Mouse (Mus musculus) v-Abl transformed pro-B cells (cell line): ENCODE data around the gene Samsn1.

ENCODE experiments used
- in situ Hi-C, 2 experiments: fragments of 400-800 bp; cut with MboI; formaldehyde crosslinking; loops; one replicate each; pipeline ENCODE4 v1.15.1; 2025; ENCODE audit not compliant: unreplicated experiment in 2 of 2

Samsn1 gene

DNA sequence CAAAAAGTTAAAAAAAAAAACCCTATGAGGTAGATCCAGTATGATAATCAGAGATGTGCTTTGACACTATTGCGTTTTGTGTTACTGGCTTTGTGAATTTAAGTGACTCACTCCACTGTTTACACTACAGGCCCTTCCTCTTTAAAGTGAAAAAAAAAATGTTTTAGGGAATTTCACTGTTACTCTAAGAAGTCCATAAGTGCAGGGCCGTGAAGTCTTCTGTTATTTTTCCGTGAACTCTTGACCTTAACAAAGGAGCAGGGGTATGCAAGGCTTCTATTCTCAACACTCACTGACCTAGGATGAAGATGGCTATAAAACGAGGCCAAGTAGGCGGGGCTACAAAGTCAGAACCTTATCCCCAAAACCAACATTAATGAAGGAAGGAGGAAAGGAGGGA, 60.6 kb downstream of the Samsn1 start:
- in situ Hi-C loops: no loop called here

- in situ Hi-C loops: no loop called here
Observed at GRCm38 (mm10) chr16:75961036-75961435, 61.0 kb downstream of the Samsn1 start.

- in situ Hi-C loops: no loop called here
Observed at GRCm38 (mm10) chr16:75933357-75933756, 88.7 kb downstream of the Samsn1 start.

DNA sequence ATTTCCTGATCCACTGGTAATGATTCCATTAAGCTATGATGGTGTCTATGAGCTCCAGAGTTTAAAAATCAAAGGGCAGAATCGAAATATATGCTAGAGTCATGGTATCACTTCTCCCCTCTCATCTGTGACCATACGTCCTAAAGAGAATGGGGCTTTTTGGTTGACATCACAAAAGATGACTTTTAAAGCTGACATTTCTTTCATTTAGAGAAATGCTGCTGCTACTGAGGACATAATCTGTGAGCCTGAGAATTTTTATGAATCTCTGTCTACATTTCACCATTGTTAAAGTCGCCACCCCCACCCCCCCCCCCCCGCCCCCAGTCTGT, 91.9 kb downstream of the Samsn1 start:
- in situ Hi-C loops: no loop called here

DNA sequence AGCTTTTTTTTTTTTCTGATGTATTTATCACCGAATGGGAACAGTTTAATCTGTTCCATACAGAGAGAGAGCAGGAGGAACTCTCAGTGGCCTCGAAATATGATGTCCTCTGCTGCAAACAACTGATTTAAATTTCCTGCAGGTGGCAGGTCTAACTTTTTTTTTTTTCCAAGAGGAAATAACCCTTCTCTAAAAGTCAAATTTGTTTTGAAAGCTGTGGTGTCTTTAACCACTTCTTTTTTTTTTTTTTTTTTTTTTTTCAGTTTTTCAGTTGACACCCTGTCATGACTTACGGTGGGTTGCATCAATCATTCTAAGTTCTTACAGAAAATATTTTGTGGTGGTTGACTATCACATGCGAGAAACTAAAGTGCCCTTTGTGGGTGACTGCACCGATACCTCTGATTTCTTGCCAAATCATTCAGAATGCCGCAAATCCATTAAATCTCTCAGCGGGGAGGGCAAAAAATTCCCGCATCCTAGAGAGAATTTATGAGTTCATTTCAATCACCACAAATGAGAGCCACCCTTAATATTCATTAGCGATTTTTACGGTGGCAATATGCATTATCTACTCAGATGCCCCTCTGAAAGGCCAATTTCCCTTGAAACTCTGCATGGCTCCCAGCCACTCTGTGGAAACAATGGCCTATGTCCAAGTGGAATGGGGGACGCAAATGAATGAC, 92.4 kb downstream of the Samsn1 start:
- in situ Hi-C loops: no loop called here

GRCm38 (mm10) chr16:75926511-75926910, 95.6 kb downstream of the Samsn1 start:
- in situ Hi-C loops: no loop called here

GRCm38 (mm10) chr16:75920870-75921269, 101.2 kb downstream of the Samsn1 start:
- in situ Hi-C loops: loop anchor here (25.0 kb wide), 3 partner anchors 441 to 1091 kb away; partner anchors contain the start of genes Nrip1 (in 2 of the 2) and Usp25 (in 1 of the 2)

GRCm38 (mm10) chr16:75919298-75919697, 102.8 kb downstream of the Samsn1 start:
- in situ Hi-C loops: loop anchor here (10.0 to 25.0 kb wide), 4 partner anchors 86 to 1093 kb away; partner anchors contain the start of genes Nrip1 (in 2 of the 2) and Usp25 (in 1 of the 2)

DNA sequence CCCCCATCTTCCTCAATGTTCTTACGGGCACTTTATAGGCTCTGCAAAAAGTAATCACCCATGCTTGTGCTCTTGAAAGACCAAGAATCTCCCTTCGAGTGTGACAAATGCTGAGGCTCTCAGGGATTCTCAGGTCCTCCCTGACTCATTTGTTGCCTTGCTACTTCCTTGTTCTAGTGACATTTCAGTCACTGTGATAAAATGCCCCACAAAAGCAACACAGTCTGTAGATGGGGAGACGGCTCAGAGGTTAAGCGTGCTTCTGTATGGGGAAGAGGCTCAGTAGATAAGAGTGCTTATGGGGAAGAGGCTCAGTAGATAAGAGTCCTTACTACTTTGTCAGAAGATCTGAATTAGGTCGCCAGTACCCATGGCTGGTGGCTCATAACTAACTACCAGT, 104.4 kb downstream of the Samsn1 start:
- in situ Hi-C loops: loop anchor here (10.0 to 25.0 kb wide), 4 partner anchors 87 to 1095 kb away; partner anchors contain the start of genes Nrip1 (in 2 of the 2) and Usp25 (in 1 of the 2)

DNA sequence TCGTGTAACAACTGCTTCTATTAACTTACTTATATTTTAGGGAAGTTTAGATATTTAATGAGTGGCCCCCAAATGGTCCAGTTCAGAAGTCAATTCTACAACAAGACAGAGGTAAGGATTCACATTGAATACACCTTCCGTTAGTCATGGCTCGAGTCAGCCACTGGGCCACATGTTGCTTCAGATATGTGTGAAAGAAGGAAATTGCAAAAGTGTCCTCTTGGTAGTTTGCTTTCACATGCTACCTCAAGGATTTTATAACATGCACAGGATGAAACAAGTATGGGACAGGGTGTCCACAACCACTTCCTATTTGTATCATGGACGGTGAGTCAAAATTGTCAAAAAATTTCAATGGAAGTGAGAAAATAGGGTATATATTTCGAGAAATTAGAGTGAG, 110.0 kb downstream of the Samsn1 start:
- in situ Hi-C loops: loop anchor here (10.0 to 25.0 kb wide), 4 partner anchors 93 to 1100 kb away; partner anchors contain the start of genes Nrip1 (in 2 of the 2) and Usp25 (in 1 of the 2)

DNA sequence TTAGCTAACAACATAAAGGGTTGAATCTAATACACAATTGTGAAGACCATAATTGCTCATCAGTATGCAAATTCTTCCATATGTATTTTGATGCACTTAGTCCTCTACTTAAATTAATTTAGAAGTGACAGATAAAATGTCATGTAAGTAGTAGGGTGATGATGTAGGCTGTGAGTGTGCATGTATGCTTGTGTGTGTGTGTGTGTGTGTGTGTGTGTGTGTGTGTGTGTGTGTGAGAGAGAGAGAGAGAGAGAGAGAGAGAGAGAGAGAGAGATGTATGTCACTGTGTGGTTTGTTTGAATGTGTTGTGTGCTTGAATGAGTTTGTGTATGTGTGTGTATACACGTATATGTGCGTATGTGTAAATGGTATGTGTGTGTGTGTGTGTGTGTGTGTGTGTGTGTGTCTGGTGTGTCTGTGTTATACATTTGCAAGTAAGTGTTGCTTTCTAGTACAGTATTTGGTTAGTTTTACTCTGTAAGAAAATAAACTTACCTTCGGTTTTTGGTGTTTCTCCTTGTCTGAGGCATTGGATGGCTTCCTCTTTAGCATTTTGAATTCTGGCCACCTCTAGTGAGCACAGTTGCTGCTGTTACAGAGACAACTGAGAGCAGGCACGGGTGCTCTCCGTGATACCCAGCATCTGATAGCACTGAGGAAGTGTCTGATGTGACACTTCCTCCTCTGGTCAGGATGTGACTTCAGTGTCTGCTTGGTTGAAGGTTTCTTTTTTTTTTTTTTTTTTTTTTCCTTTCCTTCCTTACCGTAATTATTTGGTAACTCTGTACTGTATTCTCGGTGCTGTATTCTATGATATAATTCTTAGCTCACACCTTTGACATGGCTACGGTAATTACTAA, 113.2 kb downstream of the Samsn1 start:
- in situ Hi-C loops: loop anchor here (25.0 kb wide), 3 partner anchors 453 to 1103 kb away; partner anchors contain the start of genes Nrip1 (in 2 of the 2) and Usp25 (in 1 of the 2)

GRCm38 (mm10) chr16:75906790-75907189, 115.3 kb downstream of the Samsn1 start:
- in situ Hi-C loops: loop anchor here (25.0 kb wide), 3 partner anchors 456 to 1106 kb away; partner anchors contain the start of genes Nrip1 (in 2 of the 2) and Usp25 (in 1 of the 2)

- in situ Hi-C loops: loop anchor here (25.0 kb wide), 3 partner anchors 456 to 1106 kb away; partner anchors contain the start of genes Nrip1 (in 2 of the 2) and Usp25 (in 1 of the 2)
Observed at GRCm38 (mm10) chr16:75906260-75906659, 115.8 kb downstream of the Samsn1 start.

DNA sequence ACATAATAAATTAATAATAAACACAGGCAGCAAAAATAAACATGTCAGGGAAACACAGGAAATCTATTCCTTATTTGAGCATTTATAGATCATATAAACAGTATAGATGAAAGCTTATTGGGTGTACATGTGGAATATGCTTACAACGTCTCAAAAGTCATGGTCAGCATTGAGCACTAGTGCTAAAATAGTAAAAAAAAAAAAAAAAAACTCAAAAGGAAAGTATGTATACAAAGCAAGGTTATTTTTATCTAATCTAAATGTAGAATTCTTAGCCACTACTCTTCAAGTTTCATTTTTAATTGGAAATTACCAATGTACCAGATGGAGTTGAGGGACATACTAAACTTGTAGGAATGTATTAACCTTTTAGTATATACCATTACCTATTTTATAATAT, 116.8 kb downstream of the Samsn1 start:
- in situ Hi-C loops: loop anchor here (25.0 kb wide), 3 partner anchors 457 to 1107 kb away; partner anchors contain the start of genes Nrip1 (in 2 of the 2) and Usp25 (in 1 of the 2)

- in situ Hi-C loops: loop anchor here (25.0 kb wide), 3 partner anchors 458 to 1108 kb away; partner anchors contain the start of genes Nrip1 (in 2 of the 2) and Usp25 (in 1 of the 2)
Observed at GRCm38 (mm10) chr16:75904072-75904471, 118.0 kb downstream of the Samsn1 start.

- in situ Hi-C loops: loop anchor here (25.0 kb wide), 3 partner anchors 459 to 1109 kb away; partner anchors contain the start of genes Nrip1 (in 2 of the 2) and Usp25 (in 1 of the 2)
Observed at GRCm38 (mm10) chr16:75903028-75903427, 119.1 kb downstream of the Samsn1 start.

DNA sequence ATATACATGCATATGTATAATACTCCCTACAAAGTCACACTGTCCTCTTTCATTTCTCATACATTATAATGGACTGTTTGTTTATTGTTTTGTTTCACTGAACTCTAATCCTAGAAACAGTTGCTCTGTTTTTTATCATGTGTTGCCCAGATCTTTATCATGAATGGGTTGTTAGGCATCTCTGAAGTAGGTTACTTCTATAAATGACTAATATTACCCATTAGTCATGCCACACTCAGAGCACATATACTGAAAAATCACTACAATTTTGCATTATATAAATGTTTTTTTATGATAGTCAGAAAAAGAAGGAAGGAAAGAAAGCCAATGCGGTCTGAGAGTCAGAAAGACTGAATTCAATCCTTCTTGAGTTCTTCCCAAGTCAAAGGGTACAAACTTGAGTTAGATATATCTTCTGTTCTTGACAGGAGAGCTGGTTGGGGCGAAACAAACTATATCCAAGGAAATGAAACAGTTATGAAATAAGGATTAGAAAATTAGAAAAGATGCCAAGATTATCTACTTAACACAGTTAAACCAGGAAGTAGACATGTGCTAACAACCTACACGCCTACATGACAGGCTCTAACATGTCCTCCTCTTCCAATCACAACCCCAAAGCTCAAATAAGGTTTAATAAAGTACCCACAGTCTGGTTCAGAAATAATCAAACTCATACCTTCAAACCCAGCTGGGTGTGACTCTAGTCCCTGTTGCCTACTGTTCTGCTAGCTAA, 122.0 kb downstream of the Samsn1 start:
- in situ Hi-C loops: loop anchor here (25.0 kb wide), 3 partner anchors 462 to 1112 kb away; partner anchors contain the start of genes Nrip1 (in 2 of the 2) and Usp25 (in 1 of the 2)

GRCm38 (mm10) chr16:75897828-75898367, 124.2 kb downstream of the Samsn1 start:
- in situ Hi-C loops: no loop called here

DNA sequence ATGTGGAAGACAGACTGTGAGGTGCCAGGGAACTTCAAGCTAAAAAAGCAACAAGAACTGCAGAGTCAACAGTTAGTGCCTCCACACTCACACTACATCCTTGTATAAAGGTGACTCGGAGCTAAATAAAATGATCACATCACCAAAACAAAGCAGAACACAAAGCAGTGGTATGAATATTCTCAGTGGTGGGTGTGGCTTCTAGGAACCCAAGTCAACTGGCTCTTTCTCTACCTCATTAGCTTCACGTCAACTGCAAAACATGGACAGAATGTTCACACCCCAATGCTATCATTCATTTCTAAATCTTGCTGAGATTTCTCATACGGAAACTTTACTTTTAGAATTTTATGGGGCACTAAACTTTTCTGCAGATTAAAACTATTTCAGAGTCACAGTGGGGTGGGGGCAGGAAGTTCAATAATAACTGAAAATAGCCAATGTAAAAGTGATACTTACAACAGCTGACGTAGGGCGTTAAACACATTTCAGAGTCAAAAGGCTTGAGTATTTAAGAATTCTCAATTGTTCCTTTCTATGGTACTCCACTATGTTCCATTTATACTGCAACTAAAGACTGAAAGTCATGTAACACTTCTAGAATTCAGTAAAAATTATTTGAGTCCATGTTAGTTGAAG, 127.7 kb downstream of the Samsn1 start:
- in situ Hi-C loops: no loop called here
